Comparison of ENCODE assay signal across 23 mouse cellular contexts in the genomic region with DNA sequence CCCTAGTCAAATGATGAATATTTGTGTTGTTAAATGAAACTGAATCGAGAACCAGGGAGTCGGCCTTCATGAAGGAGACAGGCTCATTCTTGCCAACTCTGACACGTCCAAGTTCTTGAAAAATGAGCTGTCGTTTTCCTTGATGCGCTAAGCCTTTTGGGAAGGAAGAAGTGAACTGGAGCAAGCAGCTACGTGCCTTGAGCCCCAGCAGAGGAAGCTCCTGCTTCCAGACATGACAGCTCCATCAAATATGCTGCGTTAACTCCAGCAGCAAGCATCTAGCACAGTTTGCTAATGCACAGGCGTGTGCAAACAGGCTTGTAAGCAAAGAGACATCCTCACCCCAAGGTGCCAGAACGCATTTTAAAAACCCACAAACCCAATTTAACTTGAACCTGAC.
DNase-seq lines count a peak whose midpoint lies in the region; ATAC-seq and TF ChIP-seq lines count a peak whose summit lies in the region.
"Had no signal": no experiment of that assay in that cellular context is flagged by ENCODE, and none has a peak within 500 bp of the region (broad histone marks: within the 10 kb centered on the region; RNA-seq: fewer than 3 reads in every experiment).

No protein-coding gene starts in this region.

- TF ChIP-seq POLR2A in lung, adult 2 months (IDR thresholded peaks at IDR 0.05; ENCODE audit: borderline replicate concordance, extremely low read depth, low read depth, low read length) = no peak
- no peak for TF ChIP-seq POLR2A in brain, embryonic 14.5 days (IDR thresholded peaks at IDR 0.05; ENCODE audit: borderline replicate concordance, extremely low read depth, insufficient read depth, insufficient read length, poor library complexity, severe bottlenecking)

- no peaks in the 10 kb centered on the region for H3K9me3 ChIP-seq in embryonic facial prominence, embryonic 13.5 days
- no peaks in the 10 kb centered on the region for H3K9me3 ChIP-seq in embryonic facial prominence, embryonic 10.5 days
- H3K9me3 ChIP-seq in lung, embryonic 14.5 days (ENCODE audit: low read depth, low read length) = no peaks in the 10 kb centered on the region
- H3K9me3 ChIP-seq: forebrain, embryonic 15.5 days; limb, embryonic 12.5 days; neural tube, embryonic 15.5 days had no signal

- ATAC-seq in embryonic facial prominence, embryonic 13.5 days (ENCODE audit: insufficient number of reproducible peaks, insufficient read depth, low FRiP score, low TSS enrichment, low read depth) = 0 out of 2 replicates have a peak, but pooled peaks have one; percentile 56
- ATAC-seq in lung, embryonic 14.5 days (ENCODE audit: insufficient read depth) = peak; percentile 51; the same call in 1 of the 2 replicates
- ATAC-seq: CD4-positive, CD25-positive, alpha-beta regulatory T cell, adult 4 months; forebrain, embryonic 15.5 days had no signal

- no peaks in the 10 kb centered on the region for H3K27me3 ChIP-seq in embryonic facial prominence, embryonic 13.5 days
- no peaks in the 10 kb centered on the region for H3K27me3 ChIP-seq in embryonic facial prominence, embryonic 10.5 days (replicated peaks; ENCODE audit: low read depth, poor library complexity, severe bottlenecking)
- H3K27me3 ChIP-seq in lung, embryonic 14.5 days (ENCODE audit: insufficient read depth, low read length) = no peaks in the 10 kb centered on the region
- H3K27me3 ChIP-seq: forebrain, embryonic 15.5 days; limb, embryonic 12.5 days; neural tube, embryonic 15.5 days had no signal

- no peak overlapping the region for H3K4me2 ChIP-seq in embryonic facial prominence, embryonic 13.5 days
- H3K4me2 ChIP-seq in lung, embryonic 14.5 days = no peak overlapping the region
- H3K4me2 ChIP-seq: forebrain, embryonic 15.5 days; limb, embryonic 12.5 days; neural tube, embryonic 15.5 days had no signal

- H3K4me3 ChIP-seq in embryonic facial prominence, embryonic 13.5 days = no peak overlapping the region
- no peak overlapping the region for H3K4me3 ChIP-seq in embryonic facial prominence, embryonic 10.5 days
- H3K4me3 ChIP-seq in lung, embryonic 14.5 days (ENCODE audit: low read depth, low read length) = no peak overlapping the region
- H3K4me3 ChIP-seq in lung, adult 2 months (replicated peaks; ENCODE audit: extremely low read depth, low read depth, low read length) = no peak overlapping the region
- H3K4me3 ChIP-seq: erythroblast, embryonic 14.5 days; forebrain, embryonic 15.5 days; heart, adult 2 months; layer of hippocampus, adult 2 months; left cerebral cortex, adult 2 months; limb, embryonic 12.5 days; myocyte; neural tube, embryonic 15.5 days had no signal

- no peak for DNase-seq in embryonic facial prominence, embryonic 10.5 days (ENCODE audit: low spot score)
- DNase-seq in lung, embryonic 14.5 days = peak; percentile 90
- DNase-seq in lung, adult 2 months = no peak
- DNase-seq in brain, embryonic 14.5 days (ENCODE audit: low read depth) = peak; percentile 46
- peak; percentile 28 for DNase-seq in lung, postnatal 14 days
- no peak for DNase-seq in layer of hippocampus, adult 9-10 months (ENCODE audit: low spot score)
- no peak for DNase-seq in right cerebral cortex, postnatal 4 days
- DNase-seq: cerebellum, adult 11 months; cerebellum, postnatal 14 days; embryo, embryonic 11 days; heart, adult 2 months; kidney, adult 11 months had no signal

- TF ChIP-seq CTCF in lung, embryonic 14.5 days (IDR thresholded peaks at IDR 0.05; ENCODE audit: low read depth) = no peak
- TF ChIP-seq CTCF in lung, adult 2 months (IDR thresholded peaks at IDR 0.05; ENCODE audit: insufficient read depth, low read length) = no peak
- no peak for TF ChIP-seq CTCF in brain, embryonic 14.5 days (IDR thresholded peaks at IDR 0.05; ENCODE audit: borderline replicate concordance, extremely low read depth, insufficient read depth, insufficient read length)

- no peak overlapping the region for H3K9ac ChIP-seq in embryonic facial prominence, embryonic 13.5 days
- H3K9ac ChIP-seq in lung, embryonic 14.5 days = no peak overlapping the region
- H3K9ac ChIP-seq: forebrain, embryonic 15.5 days; limb, embryonic 12.5 days; neural tube, embryonic 15.5 days had no signal

- peaks cover 8% of the 10 kb centered on the region for H3K4me1 ChIP-seq in embryonic facial prominence, embryonic 13.5 days
- peaks cover 9% of the 10 kb centered on the region for H3K4me1 ChIP-seq in embryonic facial prominence, embryonic 10.5 days
- peaks cover 5% of the 10 kb centered on the region; the same call in 1 of the 2 replicates for H3K4me1 ChIP-seq in lung, embryonic 14.5 days (ENCODE audit: insufficient read depth)
- H3K4me1 ChIP-seq in lung, adult 2 months (ENCODE audit: control insufficient read depth, insufficient read depth, low read length) = no peaks in the 10 kb centered on the region
- H3K4me1 ChIP-seq: forebrain, embryonic 15.5 days; neural tube, embryonic 15.5 days had no signal

- no peaks in the 10 kb centered on the region for H3K36me3 ChIP-seq in embryonic facial prominence, embryonic 13.5 days
- no peaks in the 10 kb centered on the region for H3K36me3 ChIP-seq in embryonic facial prominence, embryonic 10.5 days (replicated peaks)
- H3K36me3 ChIP-seq in lung, embryonic 14.5 days (ENCODE audit: insufficient read depth) = no peaks in the 10 kb centered on the region
- H3K36me3 ChIP-seq: forebrain, embryonic 15.5 days; G1E; limb, embryonic 12.5 days; neural tube, embryonic 15.5 days had no signal

- H3K27ac ChIP-seq in embryonic facial prominence, embryonic 13.5 days = no peak overlapping the region
- no peak overlapping the region for H3K27ac ChIP-seq in embryonic facial prominence, embryonic 10.5 days (replicated peaks)
- peak overlapping the region; percentile 46; the same call in 1 of the 2 replicates for H3K27ac ChIP-seq in lung, embryonic 14.5 days (ENCODE audit: low read depth)
- H3K27ac ChIP-seq: forebrain, embryonic 15.5 days; heart, adult 2 months; kidney, postnatal 0 days; layer of hippocampus, adult 2 months; left cerebral cortex, adult 2 months; limb, embryonic 12.5 days; neural tube, embryonic 15.5 days had no signal

- WGBS in embryonic facial prominence, embryonic 13.5 days = 73% methylated on average over 9 of the region's 9 CpGs
- 85% methylated on average over 9 of the region's 9 CpGs for WGBS in embryonic facial prominence, embryonic 10.5 days
- 41% methylated on average over 9 of the region's 9 CpGs for WGBS in lung, embryonic 14.5 days
- 46% methylated on average over 9 of the region's 9 CpGs for WGBS in lung, adult 2 months

Comparison
In these comparisons a context has a peak if more than half of its experiments do, and no peak if none do; other contexts are left out.
1. DNase-seq: peak in lung, embryonic 14.5 days (single experiment), brain, embryonic 14.5 days (single experiment) and lung, postnatal 14 days (single experiment); none in embryonic facial prominence, embryonic 10.5 days (single experiment), lung, adult 2 months (single experiment), layer of hippocampus, adult 9-10 months (single experiment) and right cerebral cortex, postnatal 4 days (single experiment).